Mouse (Mus musculus) lung, postnatal 0 days (tissue): ENCODE measurements around the gene Fam161a. TPM values are rescaled to one million over a fixed set of nuclear protein-coding genes. Genes with fewer than 3 reads are reported as not detected.
A peak's percentile ranks its signal among the peaks of the same experiment; 100 is the strongest.

Experiments used
- ATAC-seq: fragments of 200-750 bp; cut with Nextera tagmentation; 2 replicates; pipeline ENCODE4 v1.8.0; 2017; ENCODE audit warnings: moderate library complexity
- DNase-seq: peaks from one replicate; pipeline ENCODE4 v3.0.0-alpha.2; 2016; ENCODE audit warnings: low spot score
- H3K27ac ChIP-seq: fragments of 300-500 bp; sonication (generic); 2 replicates; pipeline ENCODE4 v1.5.1; 2014; ENCODE audit warnings: antibody characterized with exemption, mild to moderate bottlenecking, low read length, mixed read lengths
- H3K27me3 ChIP-seq: fragments of 300-500 bp; sonication (generic); replicated peaks from 2 replicates; pipeline ENCODE4 v1.6.1; 2014; ENCODE audit warnings: low read length, mixed read lengths; ENCODE audit not compliant: insufficient read depth
- H3K36me3 ChIP-seq: fragments of 300-500 bp; sonication (generic); 2 replicates; pipeline ENCODE4 v1.6.1; 2014; ENCODE audit warnings: low read length, mixed read lengths; ENCODE audit not compliant: insufficient read depth
- H3K4me1 ChIP-seq: fragments of 300-500 bp; sonication (generic); 2 replicates; pipeline ENCODE4 v1.6.1; 2014; ENCODE audit warnings: antibody characterized with exemption, low read depth, low read length, mixed read lengths; ENCODE audit not compliant: insufficient read depth
- H3K4me2 ChIP-seq: fragments of 300-500 bp; sonication (generic); replicated peaks from 2 replicates; pipeline ENCODE4 v1.6.1; 2014; ENCODE audit warnings: low read depth, mild to moderate bottlenecking, low read length, moderate library complexity, mixed read lengths
- H3K4me3 ChIP-seq: fragments of 300-500 bp; sonication (generic); 2 replicates; pipeline ENCODE4 v1.5.1; 2014; ENCODE audit warnings: low read depth, low read length
- H3K9ac ChIP-seq: fragments of 300-500 bp; sonication (generic); replicated peaks from 2 replicates; pipeline ENCODE4 v1.6.1; 2014; ENCODE audit warnings: low read depth, mild to moderate bottlenecking
- H3K9me3 ChIP-seq: fragments of 300-500 bp; sonication (generic); 2 replicates; pipeline ENCODE4 v1.6.1; 2016; ENCODE audit warnings: low read length, mixed read lengths
- CTCF ChIP-seq: IDR thresholded peaks from 2 replicates; pipeline ENCODE4 v1.5.1; 2016; ENCODE audit warnings: antibody characterized with exemption, mild to moderate bottlenecking
- EP300 ChIP-seq: IDR thresholded peaks from 2 replicates; pipeline ENCODE4 v1.6.1; 2016; ENCODE audit warnings: antibody characterized with exemption, mild to moderate bottlenecking, control low read depth
- WGBS: fragments of 180-500 bp; shearing (Covaris S2); extraction: QIAGEN DNeasy Blood & Tissue Kit; methylation state at CpG from one replicate; pipeline ENCODE4 v1.1.7; 2014; 5-methylcytosine and 5-hydroxymethylcytosine counted together
- polyA plus RNA-seq: library from polyadenylated mRNA; unstranded; fragments of >200 nt; fragmentation: Nextera tagmentation; extraction: Ambion mirVana; gene quantifications from 2 replicates; pipeline ENCODE4 v1.2.1, GENCODE M21; 2015

Gene Fam161a
- polyA plus RNA-seq, 1 experiment from 2014 or later: 21.2 TPM

GRCm38 (mm10) chr11:22998308-22998707 is 9.0 kb upstream of the Fam161a start:
- Histone ChIP-seq H3K36me3 (peaks cover 54% of the 10 kb centered on the region), H3K4me1 (no peaks in the 10 kb centered on the region), H3K27ac (no peak overlapping the region), H3K4me3 (no peak overlapping the region), H3K9ac (no peak overlapping the region), H3K9me3 (no peaks in the 10 kb centered on the region), H3K27me3 (no peaks in the 10 kb centered on the region), H3K4me2 (no peak overlapping the region)
- DNase-seq (no peak), ATAC-seq (no peak)
- WGBS: 76% methylated on average over 1 of the region's 1 CpGs
- TF ChIP-seq EP300 (no peak), CTCF (no peak)

DNA sequence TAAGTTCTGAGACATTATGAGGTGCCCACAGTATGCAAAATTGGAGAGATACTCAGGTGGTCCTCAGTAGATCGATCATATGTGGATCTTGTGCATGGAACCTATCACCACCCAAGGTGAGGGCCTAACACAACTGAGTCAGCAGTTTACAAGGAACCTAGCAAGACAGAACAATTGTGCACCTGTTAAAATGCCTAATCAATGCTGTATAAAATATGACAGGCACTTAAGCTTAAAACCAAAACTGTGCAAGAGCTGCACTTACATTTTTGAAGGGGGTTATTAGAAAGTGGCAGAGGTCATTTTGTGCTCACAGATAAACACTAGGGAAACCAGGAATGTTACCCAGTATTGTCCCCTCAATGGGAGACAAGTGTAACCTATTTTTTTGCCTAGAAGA is 2.1 kb upstream of the Fam161a start:
- DNase-seq (no peak), ATAC-seq (no peak)
- no peak overlapping the region for H3K27ac ChIP-seq
- H3K9me3 ChIP-seq: no peaks in the 10 kb centered on the region
- H3K9ac ChIP-seq: no peak overlapping the region
- TF ChIP-seq CTCF: no peak
- TF ChIP-seq EP300: no peak
- WGBS: 91% methylated on average over 1 of the region's 1 CpGs
- H3K4me3 ChIP-seq: no peak overlapping the region
- H3K4me1 ChIP-seq: no peaks in the 10 kb centered on the region
- peaks cover 29% of the 10 kb centered on the region for H3K36me3 ChIP-seq
- H3K27me3 ChIP-seq: no peaks in the 10 kb centered on the region
- H3K4me2 ChIP-seq: no peak overlapping the region

DNA sequence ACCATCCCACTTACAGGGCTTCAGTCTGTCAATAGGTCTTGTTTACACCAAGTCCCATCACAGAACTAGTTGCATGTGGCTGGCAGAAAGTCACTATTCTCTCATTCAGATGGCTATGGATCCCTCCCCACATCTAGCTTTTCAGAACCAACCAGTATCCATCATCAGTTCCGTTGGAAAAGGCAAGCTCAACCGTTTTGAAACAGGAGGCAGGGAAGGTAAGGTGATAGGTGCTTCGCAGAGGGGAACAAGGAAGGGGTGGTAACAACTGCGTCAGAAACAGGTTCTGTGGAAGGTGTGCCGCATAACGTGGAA is 208 bp upstream of the Fam161a start:
- no peak for DNase-seq
- H3K9me3 ChIP-seq: no peaks in the 10 kb centered on the region
- H3K36me3 ChIP-seq: peaks cover 16% of the 10 kb centered on the region
- no peaks in the 10 kb centered on the region for H3K4me1 ChIP-seq
- no peaks in the 10 kb centered on the region for H3K27me3 ChIP-seq
- TF ChIP-seq CTCF: no peak
- no peak for TF ChIP-seq EP300
- no peak overlapping the region for H3K27ac ChIP-seq
- H3K9ac ChIP-seq: no peak overlapping the region
- WGBS: 6% methylated on average over 6 of the region's 6 CpGs
- H3K4me3 ChIP-seq: peak overlapping the region; percentile 60
- peak; percentile 3; the same call in 1 of the 2 replicates for ATAC-seq
- H3K4me2 ChIP-seq: peak overlapping the region; percentile 87

- TF ChIP-seq CTCF: peak; percentile 46
- no peak for TF ChIP-seq EP300
- H3K4me1 ChIP-seq: no peaks in the 10 kb centered on the region
- H3K9me3 ChIP-seq: no peaks in the 10 kb centered on the region
- peak overlapping the region; percentile 77 for H3K27ac ChIP-seq
- ATAC-seq (peak; percentile 94), DNase-seq (peak; percentile 87)
- H3K4me2 ChIP-seq: peak overlapping the region; percentile 87
- H3K4me3 ChIP-seq: peak overlapping the region; percentile 60
- peak overlapping the region; percentile 62 for H3K9ac ChIP-seq
- peaks cover 10% of the 10 kb centered on the region for H3K36me3 ChIP-seq
- WGBS: under 1% methylated on average over 40 of the region's 40 CpGs
- no peaks in the 10 kb centered on the region for H3K27me3 ChIP-seq
Measured at GRCm38 (mm10) chr11:23008181-23008823, 971 bp downstream of the Fam161a start.

DNA sequence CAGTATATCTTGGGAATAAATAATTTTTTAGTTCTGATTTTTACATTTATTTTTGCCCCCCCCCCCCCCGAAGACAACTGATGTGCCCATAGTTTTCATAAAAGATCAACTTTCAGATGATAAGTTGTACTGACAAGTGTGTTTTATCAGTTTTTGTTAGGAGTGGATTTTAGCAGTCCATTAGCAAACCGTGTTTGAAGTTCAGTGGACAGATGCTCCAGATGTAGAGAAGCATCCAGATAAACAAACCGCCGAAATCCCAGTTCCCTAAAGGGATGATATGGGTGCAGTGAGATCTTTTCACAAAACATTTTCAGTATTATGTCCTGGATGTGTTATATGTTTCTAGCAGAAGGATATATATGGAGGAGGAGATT is 1.5 kb downstream of the Fam161a start:
- H3K27ac ChIP-seq: no peak overlapping the region
- peak overlapping the region; percentile 87 for H3K4me2 ChIP-seq
- no peaks in the 10 kb centered on the region for H3K27me3 ChIP-seq
- H3K9me3 ChIP-seq: no peaks in the 10 kb centered on the region
- no peak overlapping the region; the same call in 1 of the 2 replicates for H3K9ac ChIP-seq
- H3K4me1 ChIP-seq: no peaks in the 10 kb centered on the region
- ATAC-seq (no peak), DNase-seq (no peak)
- peaks cover 5% of the 10 kb centered on the region; the same call in 1 of the 2 replicates for H3K36me3 ChIP-seq
- H3K4me3 ChIP-seq: peak overlapping the region; percentile 60
- WGBS: 17% methylated on average over 4 of the region's 4 CpGs
- TF ChIP-seq CTCF (no peak), EP300 (no peak)

DNA sequence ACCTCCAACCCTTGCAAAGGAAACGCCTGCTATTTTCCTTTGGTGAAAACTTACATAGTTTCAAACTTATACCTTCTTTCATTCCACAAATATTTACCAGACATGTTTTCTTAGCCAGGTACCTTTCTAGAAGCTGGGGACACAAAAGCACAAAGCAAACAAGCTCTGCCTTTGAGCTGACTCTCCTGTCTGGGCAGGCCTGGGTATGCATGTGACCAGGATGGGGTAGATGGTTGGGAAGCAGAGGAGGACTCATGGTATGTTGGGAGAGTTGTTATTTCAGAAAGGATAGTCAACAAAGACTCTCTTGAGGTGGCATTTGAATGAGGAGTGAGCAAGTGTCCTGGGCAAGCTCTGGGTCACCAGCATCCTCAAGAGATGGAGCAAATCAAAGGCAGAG is 5.8 kb downstream of the Fam161a start:
- H3K9me3 ChIP-seq: no peaks in the 10 kb centered on the region
- no peak overlapping the region for H3K27ac ChIP-seq
- H3K4me3 ChIP-seq: no peak overlapping the region
- 52% methylated on average over 1 of the region's 1 CpGs for WGBS
- H3K9ac ChIP-seq: no peak overlapping the region
- no peak for TF ChIP-seq CTCF
- TF ChIP-seq EP300: no peak
- no peaks in the 10 kb centered on the region for H3K4me1 ChIP-seq
- DNase-seq (no peak), ATAC-seq (no peak)
- no peak overlapping the region for H3K4me2 ChIP-seq
- H3K36me3 ChIP-seq: no peaks in the 10 kb centered on the region
- H3K27me3 ChIP-seq: no peaks in the 10 kb centered on the region
